In genomic region chr16:23898840-23899239, GRCm38 (mm10) we compare ENCODE assay signal across 7 mouse cellular contexts. TPM values are rescaled to one million over a fixed set of nuclear protein-coding genes. Genes with fewer than 3 reads are reported as not detected.
DNase-seq lines count a peak whose midpoint lies in the region; ATAC-seq and TF ChIP-seq lines count a peak whose summit lies in the region.

No protein-coding gene starts in this region.

- TF ChIP-seq EP300 in heart, adult 2 months (IDR thresholded peaks at IDR 0.05; ENCODE audit: insufficient read depth, low read depth, low read length) = no peak

- 12% methylated on average over 12 of the region's 12 CpGs for WGBS in embryonic facial prominence, embryonic 10.5 days
- WGBS in heart, adult 2 months = 8% methylated on average over 12 of the region's 12 CpGs
- 7% methylated on average over 12 of the region's 12 CpGs for WGBS in kidney, adult 2 months
- WGBS in limb, embryonic 12.5 days = 8% methylated on average over 12 of the region's 12 CpGs
- 13% methylated on average over 12 of the region's 12 CpGs for WGBS in midbrain, embryonic 15.5 days

- H3K27me3 ChIP-seq in embryonic facial prominence, embryonic 10.5 days (replicated peaks; ENCODE audit: low read depth, poor library complexity, severe bottlenecking) = peaks cover 16% of the 10 kb centered on the region
- peaks cover 2% of the 10 kb centered on the region; the same call in 1 of the 2 replicates for H3K27me3 ChIP-seq in heart, adult 2 months (ENCODE audit: control insufficient read depth, insufficient read depth, low read length)
- no peaks in the 10 kb centered on the region for H3K27me3 ChIP-seq in kidney, adult 2 months (replicated peaks; ENCODE audit: control insufficient read depth, insufficient read depth, low read length)
- peaks cover 22% of the 10 kb centered on the region for H3K27me3 ChIP-seq in limb, embryonic 12.5 days
- H3K27me3 ChIP-seq in midbrain, embryonic 15.5 days (replicated peaks) = no peaks in the 10 kb centered on the region

- peak overlapping the region; percentile 56 for H3K4me2 ChIP-seq in limb, embryonic 12.5 days
- peak overlapping the region; percentile 55 for H3K4me2 ChIP-seq in midbrain, embryonic 15.5 days

- 0 out of 2 replicates have a peak, but pooled peaks have one; percentile 42 for ATAC-seq in limb, embryonic 12.5 days (ENCODE audit: insufficient number of reproducible peaks, insufficient read depth, low FRiP score, low TSS enrichment, low read depth)
- ATAC-seq in midbrain, embryonic 15.5 days (replicated peaks) = peak; percentile 90

- H3K4me3 ChIP-seq in embryonic facial prominence, embryonic 10.5 days = peak overlapping the region; percentile 43; the same call in 1 of the 2 replicates
- no peak overlapping the region for H3K4me3 ChIP-seq in heart, adult 2 months
- no peak overlapping the region for H3K4me3 ChIP-seq in kidney, adult 2 months (ENCODE audit: insufficient read depth, low read depth, low read length)
- H3K4me3 ChIP-seq in limb, embryonic 12.5 days (replicated peaks) = no peak overlapping the region
- peak overlapping the region; percentile 28; the same call in 1 of the 2 replicates for H3K4me3 ChIP-seq in midbrain, embryonic 15.5 days

- no peak overlapping the region for H3K27ac ChIP-seq in embryonic facial prominence, embryonic 10.5 days (replicated peaks)
- no peak overlapping the region for H3K27ac ChIP-seq in heart, adult 2 months
- H3K27ac ChIP-seq in kidney, adult 2 months (ENCODE audit: insufficient read depth, low read depth, low read length) = no peak overlapping the region
- H3K27ac ChIP-seq in limb, embryonic 12.5 days = no peak overlapping the region
- H3K27ac ChIP-seq in midbrain, embryonic 15.5 days = no peak overlapping the region

- H3K79me2 ChIP-seq in heart, adult 2 months (replicated peaks; ENCODE audit: control insufficient read depth, insufficient read depth, low read length) = no peaks in the 10 kb centered on the region

- peaks cover 16% of the 10 kb centered on the region for H3K4me1 ChIP-seq in embryonic facial prominence, embryonic 10.5 days
- H3K4me1 ChIP-seq in heart, adult 2 months (ENCODE audit: control insufficient read depth, insufficient read depth, low read length) = peaks cover 2% of the 10 kb centered on the region; the same call in 1 of the 2 replicates
- H3K4me1 ChIP-seq in kidney, adult 2 months (ENCODE audit: control insufficient read depth, insufficient read depth, low read length) = no peaks in the 10 kb centered on the region
- H3K4me1 ChIP-seq in limb, embryonic 12.5 days (replicated peaks) = peaks cover 9% of the 10 kb centered on the region
- H3K4me1 ChIP-seq in midbrain, embryonic 15.5 days = peaks cover 16% of the 10 kb centered on the region

- peak; percentile 65 for DNase-seq in adrenal gland, adult 8-10 months
- peak; percentile 86 for DNase-seq in embryonic facial prominence, embryonic 10.5 days (ENCODE audit: low spot score)
- peak; percentile 64 to 76 for DNase-seq in heart, adult 2 months
- DNase-seq in kidney, adult 2 months = peak; percentile 77
- peak; percentile 34 to 77 for DNase-seq in spleen, adult 18-20 months

- no peaks in the 10 kb centered on the region for H3K9me3 ChIP-seq in embryonic facial prominence, embryonic 10.5 days
- no peaks in the 10 kb centered on the region for H3K9me3 ChIP-seq in limb, embryonic 12.5 days
- H3K9me3 ChIP-seq in midbrain, embryonic 15.5 days = no peaks in the 10 kb centered on the region

- peak; percentile 88 for TF ChIP-seq CTCF in heart, adult 2 months (IDR thresholded peaks at IDR 0.05)
- TF ChIP-seq CTCF in kidney, adult 2 months (conservative IDR thresholded peaks at IDR 0.05; ENCODE audit: insufficient read depth, insufficient read length, low read depth, low read length) = peak; percentile 79

- H3K9ac ChIP-seq in heart, adult 2 months (ENCODE audit: low read depth, low read length) = no peak overlapping the region
- no peak overlapping the region for H3K9ac ChIP-seq in limb, embryonic 12.5 days (replicated peaks)
- H3K9ac ChIP-seq in midbrain, embryonic 15.5 days = no peak overlapping the region

- intact Hi-C loops in heart, adult 2 months (cut with DNase I) = loop anchor here (1.0 to 2.0 kb wide), 3 partner anchors 54 to 447 kb away; no protein-coding TSS in a partner anchor

- H3K36me3 ChIP-seq in embryonic facial prominence, embryonic 10.5 days (replicated peaks) = no peaks in the 10 kb centered on the region
- H3K36me3 ChIP-seq in heart, adult 2 months (ENCODE audit: control insufficient read depth, insufficient read depth, low read length) = no peaks in the 10 kb centered on the region
- H3K36me3 ChIP-seq in kidney, adult 2 months (ENCODE audit: control insufficient read depth, insufficient read depth, low read length) = no peaks in the 10 kb centered on the region
- no peaks in the 10 kb centered on the region for H3K36me3 ChIP-seq in limb, embryonic 12.5 days
- H3K36me3 ChIP-seq in midbrain, embryonic 15.5 days (replicated peaks) = no peaks in the 10 kb centered on the region

- no peak for TF ChIP-seq POLR2A in heart, adult 2 months (IDR thresholded peaks at IDR 0.05; ENCODE audit: insufficient read depth, low read depth, low read length)
- no peak for TF ChIP-seq POLR2A in kidney, adult 2 months (IDR thresholded peaks at IDR 0.05; ENCODE audit: low read depth, low read length)

RNA-seq across cellular contexts. Expression of gene Sst, which starts 8.1 kb away (rescaled TPM):
- total RNA-seq in adrenal gland, adult 8-10 months (2022) = under 1 TPM in 1 of 4 experiments, not detected in 3; 0.43 TPM
- polyA plus RNA-seq in embryonic facial prominence, embryonic 10.5 days (2016; fragmentation: Nextera tagmentation; extraction: Ambion mirVana) = 52.0 and 90.2 TPM in 2 replicates
- not detected for total RNA-seq in heart, adult 2 months (2021)
- polyA plus RNA-seq in heart, adult 2 months (2012; rRNA removed) = not detected in 2 replicates
- not detected in 2 replicates for polyA plus RNA-seq in kidney, adult 2 months (2012; rRNA removed)
- 1.7 and 1.8 TPM in 2 replicates for polyA plus RNA-seq in limb, embryonic 12.5 days (2016; fragmentation: Nextera tagmentation; extraction: Ambion mirVana)
- 271 and 284 TPM in 2 replicates for polyA plus RNA-seq in midbrain, embryonic 15.5 days (2015; fragmentation: Nextera tagmentation; extraction: Ambion mirVana)

RNA-seq across cellular contexts. Expression of gene Rtp2, which starts 33.4 kb away (rescaled TPM):
- not detected for total RNA-seq in adrenal gland, adult 8-10 months (2022)
- 0.10 TPM in 1 of 2 replicates, not detected in the other for polyA plus RNA-seq in embryonic facial prominence, embryonic 10.5 days (2016; fragmentation: Nextera tagmentation; extraction: Ambion mirVana)
- not detected for total RNA-seq in heart, adult 2 months (2021)
- polyA plus RNA-seq in heart, adult 2 months (2012; rRNA removed) = not detected in 2 replicates
- not detected in 2 replicates for polyA plus RNA-seq in kidney, adult 2 months (2012; rRNA removed)
- polyA plus RNA-seq in limb, embryonic 12.5 days (2016; fragmentation: Nextera tagmentation; extraction: Ambion mirVana) = not detected in 2 replicates
- polyA plus RNA-seq in midbrain, embryonic 15.5 days (2015; fragmentation: Nextera tagmentation; extraction: Ambion mirVana) = 0.11 and 0.22 TPM in 2 replicates

Comparison
In these comparisons a context has a peak if more than half of its experiments do, and no peak if none do; other contexts are left out.
1. H3K4me3 ChIP-seq: peak in embryonic facial prominence, embryonic 10.5 days (single experiment) and midbrain, embryonic 15.5 days (single experiment); none in heart, adult 2 months (single experiment), kidney, adult 2 months (single experiment) and limb, embryonic 12.5 days (single experiment).
2. RNA of gene Sst, which starts 8.1 kb away (polyA plus RNA-seq): 271 to 284 TPM in midbrain, embryonic 15.5 days and 52.0 to 90.2 TPM in embryonic facial prominence, embryonic 10.5 days; 1.7 to 1.8 TPM in limb, embryonic 12.5 days, not detected in kidney, adult 2 months and not detected in heart, adult 2 months; every median in the first group is over 10 times any median in the second.
3. Peak in every context shown above with its lines, with median percentiles within 50 percentile points of each other: DNase-seq.